8 mouse cellular contexts compared by ENCODE assay signal in the genomic region with DNA sequence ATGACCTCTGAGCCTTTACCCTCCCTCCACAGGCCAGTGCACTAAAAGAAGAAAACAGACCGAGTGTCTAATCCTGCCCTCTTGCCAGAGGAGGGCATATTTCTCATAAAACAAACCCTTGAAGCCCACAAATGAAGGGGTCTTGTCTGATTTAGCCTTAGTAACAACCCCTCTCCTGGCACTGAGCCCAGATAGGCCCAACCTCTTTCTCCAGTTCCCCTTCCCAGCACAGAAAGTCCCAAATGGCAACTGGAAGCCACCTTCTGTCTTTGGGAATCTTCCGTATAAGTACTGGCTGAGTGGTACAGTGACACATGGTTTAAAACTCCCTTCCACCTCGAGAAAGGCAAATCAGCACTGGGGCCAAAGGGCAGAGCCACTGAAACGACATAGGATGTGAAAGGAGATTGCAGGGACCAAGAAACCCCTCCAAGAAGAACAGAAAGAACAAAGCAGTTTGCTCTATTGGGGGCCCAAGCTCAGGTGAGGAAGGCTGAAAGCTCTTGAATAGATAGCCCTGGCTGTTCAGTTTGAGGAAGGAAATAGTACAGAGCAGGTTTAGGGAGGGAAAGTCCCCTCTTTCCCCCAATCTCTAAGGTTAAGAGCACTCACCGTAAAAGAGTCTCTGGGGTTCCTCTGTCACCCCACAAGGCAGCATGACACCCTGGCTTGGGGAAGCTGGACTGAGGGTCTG. TPM values are rescaled to one million over a fixed set of nuclear protein-coding genes. Genes with fewer than 3 reads are reported as not detected.
DNase-seq lines count a peak whose midpoint lies in the region; ATAC-seq and TF ChIP-seq lines count a peak whose summit lies in the region.

No protein-coding gene starts in this region.

- no peak for TF ChIP-seq POLR2A in lung, adult 2 months (IDR thresholded peaks at IDR 0.05; ENCODE audit: borderline replicate concordance, extremely low read depth, low read depth, low read length)
- TF ChIP-seq POLR2A in small intestine, adult 2 months (IDR thresholded peaks at IDR 0.05; ENCODE audit: low read depth, low read length): no peak

- TF ChIP-seq CTCF in lung, adult 2 months (IDR thresholded peaks at IDR 0.05; ENCODE audit: insufficient read depth, low read length): no peak
- no peak for TF ChIP-seq CTCF in small intestine, adult 2 months (IDR thresholded peaks at IDR 0.05; ENCODE audit: extremely low read depth, insufficient read length, insufficient replicate concordance, low read depth, low read length)

- WGBS in lung, adult 2 months: 29% methylated on average over 5 of the region's 5 CpGs
- WGBS in embryonic facial prominence, embryonic 13.5 days: 23% methylated on average over 5 of the region's 5 CpGs
- WGBS in limb, embryonic 11.5 days: 35% methylated on average over 5 of the region's 5 CpGs
- WGBS in small intestine, adult 2 months: 16% methylated on average over 5 of the region's 5 CpGs

- H3K27me3 ChIP-seq in embryonic facial prominence, embryonic 13.5 days: no peaks in the 10 kb centered on the region
- no peaks in the 10 kb centered on the region for H3K27me3 ChIP-seq in limb, embryonic 11.5 days (ENCODE audit: control insufficient read depth, insufficient read depth, low read length)
- H3K27me3 ChIP-seq in small intestine, adult 2 months (ENCODE audit: control insufficient read depth, insufficient read depth, low read length): no peaks in the 10 kb centered on the region

- H3K36me3 ChIP-seq in embryonic facial prominence, embryonic 13.5 days: no peaks in the 10 kb centered on the region
- H3K36me3 ChIP-seq in limb, embryonic 11.5 days (ENCODE audit: control insufficient read depth, insufficient read depth, low read length): no peaks in the 10 kb centered on the region
- H3K36me3 ChIP-seq in small intestine, adult 2 months (ENCODE audit: control insufficient read depth, insufficient read depth, low read length): no peaks in the 10 kb centered on the region

- H3K9me3 ChIP-seq in embryonic facial prominence, embryonic 13.5 days: no peaks in the 10 kb centered on the region
- H3K9me3 ChIP-seq in limb, embryonic 11.5 days (ENCODE audit: control insufficient read depth, low read length): no peaks in the 10 kb centered on the region

- ATAC-seq in embryonic facial prominence, embryonic 13.5 days (ENCODE audit: insufficient number of reproducible peaks, insufficient read depth, low FRiP score, low TSS enrichment, low read depth): no peak
- no peak for ATAC-seq in limb, embryonic 11.5 days (ENCODE audit: insufficient number of reproducible peaks, low FRiP score, low TSS enrichment, low read depth)

- peak; percentile 38 for DNase-seq in lung, adult 2 months
- DNase-seq in lung, postnatal 14 days: no peak
- no peak for DNase-seq in limb, embryonic 11.5 days (ENCODE audit: low spot score)
- DNase-seq in frontal cortex, postnatal 25 days (ENCODE audit: low spot score in 2 of 2): no peak
- DNase-seq in cerebellum, postnatal 4 days (ENCODE audit: low spot score in 2 of 2): no peak
- no peak for DNase-seq in gastrocnemius, postnatal 4 days (ENCODE audit: low spot score in 2 of 2)

- peak overlapping the region; percentile 93 for H3K27ac ChIP-seq in embryonic facial prominence, embryonic 13.5 days
- H3K27ac ChIP-seq in limb, embryonic 11.5 days (replicated peaks; ENCODE audit: low read depth, low read length): peak overlapping the region; percentile 65
- H3K27ac ChIP-seq in small intestine, adult 2 months (ENCODE audit: insufficient read depth, low read depth, low read length): peak overlapping the region; percentile 60

- H3K4me1 ChIP-seq in lung, adult 2 months (ENCODE audit: control insufficient read depth, insufficient read depth, low read length): peaks cover 24% of the 10 kb centered on the region
- peaks cover 81% of the 10 kb centered on the region for H3K4me1 ChIP-seq in embryonic facial prominence, embryonic 13.5 days
- peaks cover 64% of the 10 kb centered on the region for H3K4me1 ChIP-seq in limb, embryonic 11.5 days (ENCODE audit: control insufficient read depth, insufficient read depth, low read length)
- H3K4me1 ChIP-seq in small intestine, adult 2 months (ENCODE audit: control insufficient read depth, insufficient read depth, insufficient read length, low read length): peaks cover 51% of the 10 kb centered on the region

- peak overlapping the region; percentile 58 for H3K9ac ChIP-seq in embryonic facial prominence, embryonic 13.5 days
- H3K9ac ChIP-seq in limb, embryonic 11.5 days (ENCODE audit: low read length): peak overlapping the region; percentile 45

- H3K4me2 ChIP-seq in embryonic facial prominence, embryonic 13.5 days: peak overlapping the region; percentile 91
- peak overlapping the region; percentile 90; the same call in 1 of the 2 replicates for H3K4me2 ChIP-seq in limb, embryonic 11.5 days (ENCODE audit: low read depth, severe bottlenecking)

- H3K4me3 ChIP-seq in lung, adult 2 months (replicated peaks; ENCODE audit: extremely low read depth, low read depth, low read length): no peak overlapping the region
- H3K4me3 ChIP-seq in embryonic facial prominence, embryonic 13.5 days: 0 out of 2 replicates have a peak overlapping the region, but pooled peaks have one; percentile 14
- H3K4me3 ChIP-seq in limb, embryonic 11.5 days (ENCODE audit: low read depth, low read length): no peak overlapping the region
- peak overlapping the region; percentile 10; the same call in 1 of the 2 replicates for H3K4me3 ChIP-seq in small intestine, adult 2 months (ENCODE audit: low read depth, low read length)

RNA-seq across cellular contexts. Expression of gene Bmf, which starts 3.2 kb away (rescaled TPM):
- polyA plus RNA-seq in lung, adult 2 months (2012; rRNA removed): 31.5 and 35.9 TPM in 2 replicates
- polyA plus RNA-seq in embryonic facial prominence, embryonic 13.5 days (2015; fragmentation: Nextera tagmentation; extraction: Ambion mirVana): 4.1 and 4.3 TPM in 2 replicates
- polyA plus RNA-seq in limb, embryonic 11.5 days (2014; fragmentation: Nextera tagmentation; extraction: Ambion mirVana): 3.8 and 7.5 TPM in 2 replicates
- 4.1 and 10.3 TPM in 2 replicates for polyA plus RNA-seq in small intestine, adult 2 months (2012; rRNA removed)
- total RNA-seq in gastrocnemius, postnatal 4 days (2021): 10 to 100 TPM; 20.5 to 22.9 TPM

RNA-seq across cellular contexts. Expression of gene Bub1b, which starts 51.8 kb away (rescaled TPM):
- 1.0 and 2.7 TPM in 2 replicates for polyA plus RNA-seq in lung, adult 2 months (2012; rRNA removed)
- 78.0 and 79.2 TPM in 2 replicates for polyA plus RNA-seq in embryonic facial prominence, embryonic 13.5 days (2015; fragmentation: Nextera tagmentation; extraction: Ambion mirVana)
- 145 and 155 TPM in 2 replicates for polyA plus RNA-seq in limb, embryonic 11.5 days (2014; fragmentation: Nextera tagmentation; extraction: Ambion mirVana)
- polyA plus RNA-seq in small intestine, adult 2 months (2012; rRNA removed): 2.2 and 4.1 TPM in 2 replicates
- total RNA-seq in gastrocnemius, postnatal 4 days (2021): 10 to 100 TPM; 21.1 to 23.3 TPM

Comparison
In these comparisons a context has a peak if more than half of its experiments do, and no peak if none do; other contexts are left out.
1. H3K4me3 ChIP-seq: peak in embryonic facial prominence, embryonic 13.5 days (single experiment) and small intestine, adult 2 months (single experiment); none in lung, adult 2 months (single experiment) and limb, embryonic 11.5 days (single experiment).
2. RNA of gene Bub1b, which starts 51.8 kb away (polyA plus RNA-seq): 145 to 155 TPM in limb, embryonic 11.5 days and 78.0 to 79.2 TPM in embryonic facial prominence, embryonic 13.5 days; 2.2 to 4.1 TPM in small intestine, adult 2 months and 1.0 to 2.7 TPM in lung, adult 2 months; every median in the first group is over 10 times any median in the second.
3. Peak in every context shown above with its lines, with median percentiles within 50 percentile points of each other: H3K27ac ChIP-seq.